Mouse (Mus musculus) hindbrain, embryonic 10.5 days (tissue): ENCODE results near the gene Morn3. TPM values are rescaled to one million over a fixed set of nuclear protein-coding genes. Genes with fewer than 3 reads are reported as not detected.

Experiments used
- DNase-seq: peaks from one replicate; pipeline ENCODE4 v3.0.0-alpha.2; 2017; ENCODE audit warnings: low spot score
- H3K27ac ChIP-seq: fragments of 300-500 bp; sonication (generic); 2 replicates; pipeline ENCODE4 v1.5.1; 2016; ENCODE audit warnings: mild to moderate bottlenecking, moderate library complexity
- H3K27me3 ChIP-seq: fragments of 300-500 bp; sonication (generic); 2 replicates; pipeline ENCODE4 v1.6.1; 2016; ENCODE audit warnings: mild to moderate bottlenecking; ENCODE audit not compliant: poor library complexity, insufficient read depth, severe bottlenecking
- H3K36me3 ChIP-seq: fragments of 300-500 bp; sonication (generic); 2 replicates; pipeline ENCODE4 v1.6.1; 2016; ENCODE audit warnings: mild to moderate bottlenecking, moderate library complexity
- H3K4me1 ChIP-seq: fragments of 300-500 bp; sonication (generic); replicated peaks from 2 replicates; pipeline ENCODE4 v1.6.1; 2016; ENCODE audit warnings: mild to moderate bottlenecking
- H3K4me3 ChIP-seq: fragments of 300-500 bp; sonication (generic); 2 replicates; pipeline ENCODE4 v1.5.1; 2016; ENCODE audit warnings: mild to moderate bottlenecking, moderate library complexity
- H3K9me3 ChIP-seq: fragments of 300-500 bp; sonication (generic); 2 replicates; pipeline ENCODE4 v1.6.1; 2016; ENCODE audit warnings: mild to moderate bottlenecking, moderate library complexity
- WGBS: fragments of 180-500 bp; shearing (Covaris S2); methylation state at CpG from one replicate; pipeline ENCODE4 v1.1.7; 2016; 5-methylcytosine and 5-hydroxymethylcytosine counted together
- polyA plus RNA-seq: library from polyadenylated mRNA; unstranded; fragments of >200 nt; fragmentation: Nextera tagmentation; extraction: Ambion mirVana; gene quantifications from 2 replicates; pipeline ENCODE4 v1.2.1, GENCODE M21; 2016

Gene Morn3
- 0.50 and 2.4 TPM in 2 replicates for polyA plus RNA-seq

DNA sequence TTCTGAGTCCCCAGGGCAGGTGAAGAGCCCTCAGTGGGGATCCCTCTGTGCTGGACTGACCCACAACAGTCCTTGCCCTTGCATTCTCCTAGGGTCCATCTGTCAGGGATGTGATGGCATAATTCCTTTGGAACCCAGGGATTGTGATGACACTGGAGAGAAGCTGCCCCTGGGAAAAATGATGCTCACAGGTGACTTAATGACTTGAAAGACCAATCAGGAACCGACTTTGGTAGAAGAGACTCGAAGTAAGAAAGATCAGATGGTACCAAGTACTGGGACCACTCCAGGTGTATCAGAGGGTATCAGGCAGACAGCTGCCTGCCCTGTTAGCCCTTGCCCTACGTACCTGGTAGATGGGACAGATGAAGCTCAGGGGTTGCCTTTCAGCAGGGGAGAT is at the start of gene Morn3:
Gene Morn3 (minus strand): TSS at position 101 of the 400 bp plus-strand sequence.
- H3K4me3 ChIP-seq: no peak within 1 kb of the TSS
- DNase-seq: no peak
- peaks cover 16% of the 10 kb centered on the region for H3K4me1 ChIP-seq
- no peaks in the 10 kb centered on the region for H3K27me3 ChIP-seq
- H3K9me3 ChIP-seq: 0 out of 2 replicates have a peak, but pooled peaks cover 3% of the 10 kb centered on the region
- WGBS: 84% methylated on average over 3 of the region's 3 CpGs
- no peaks in the 10 kb centered on the region for H3K36me3 ChIP-seq
- peak within 1 kb of the TSS; percentile 54; the same call in 1 of the 2 replicates for H3K27ac ChIP-seq

- Histone ChIP-seq H3K9me3 (no peaks in the 10 kb centered on the region), H3K4me1 (0 out of 2 replicates have a peak, but pooled peaks cover 10% of the 10 kb centered on the region), H3K27ac (no peak overlapping the region), H3K4me3 (no peak overlapping the region), H3K27me3 (no peaks in the 10 kb centered on the region), H3K36me3 (peaks cover 6% of the 10 kb centered on the region; the same call in 1 of the 2 replicates)
- 89% methylated on average over 8 of the region's 8 CpGs for WGBS
- DNase-seq: no peak
These were observed 49.5 kb upstream of the Morn3 start for GRCm38 (mm10) chr5:123096299-123096698.

DNA sequence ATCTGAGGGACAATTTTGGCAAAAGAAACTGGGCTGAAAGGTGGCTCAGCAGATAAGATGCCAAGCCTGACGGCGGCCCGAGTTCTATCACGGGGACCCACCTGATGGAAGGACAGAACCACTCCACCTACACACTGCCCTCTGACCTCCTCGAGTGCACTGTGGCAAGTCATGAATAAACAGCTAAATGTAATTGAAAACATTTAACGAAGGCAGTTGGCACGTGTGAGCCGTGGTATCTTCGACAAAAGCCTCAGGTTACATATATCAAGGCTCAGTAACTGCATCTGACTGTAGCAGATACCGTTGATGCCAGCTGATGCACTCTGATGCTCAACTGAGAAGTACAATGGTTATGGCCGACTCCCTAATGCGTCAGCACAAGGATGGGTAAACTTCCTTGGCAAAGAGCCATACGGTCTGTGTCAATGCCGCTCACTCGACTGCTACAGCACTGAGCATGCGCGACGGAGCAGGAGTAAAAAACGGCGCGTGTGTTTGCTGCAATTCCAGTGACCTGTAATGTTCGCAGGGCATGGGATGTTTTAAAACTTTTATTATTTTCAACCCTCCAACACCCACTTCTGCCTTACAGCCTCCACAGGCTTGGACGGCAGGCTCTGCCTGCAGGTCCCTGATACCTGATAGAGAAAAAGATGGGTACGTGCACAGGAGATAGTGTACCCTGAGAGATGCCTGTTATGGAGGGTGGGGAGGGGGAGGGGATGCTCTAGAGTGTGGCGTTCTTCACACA is 47.6 kb upstream of the Morn3 start:
- Histone ChIP-seq H3K4me1 (0 out of 2 replicates have a peak, but pooled peaks cover 10% of the 10 kb centered on the region), H3K27me3 (no peaks in the 10 kb centered on the region), H3K27ac (0 out of 2 replicates have a peak overlapping the region, but pooled peaks have one; percentile 16), H3K9me3 (0 out of 2 replicates have a peak, but pooled peaks cover 2% of the 10 kb centered on the region), H3K4me3 (no peak overlapping the region), H3K36me3 (0 out of 2 replicates have a peak, but pooled peaks cover 3% of the 10 kb centered on the region)
- DNase-seq: no peak
- WGBS: 90% methylated on average over 25 of the region's 25 CpGs

- no peak overlapping the region for H3K4me3 ChIP-seq
- DNase-seq: no peak
- H3K27me3 ChIP-seq: no peaks in the 10 kb centered on the region
- WGBS: 83% methylated on average over 14 of the region's 14 CpGs
- H3K27ac ChIP-seq: 0 out of 2 replicates have a peak overlapping the region, but pooled peaks have one; percentile 16
- H3K36me3 ChIP-seq: 0 out of 2 replicates have a peak, but pooled peaks cover 5% of the 10 kb centered on the region
- 0 out of 2 replicates have a peak, but pooled peaks cover 3% of the 10 kb centered on the region for H3K9me3 ChIP-seq
- H3K4me1 ChIP-seq: 0 out of 2 replicates have a peak, but pooled peaks cover 10% of the 10 kb centered on the region
These were observed 46.3 kb upstream of the Morn3 start for GRCm38 (mm10) chr5:123093077-123093633.

- Histone ChIP-seq H3K9me3 (0 out of 2 replicates have a peak, but pooled peaks cover 3% of the 10 kb centered on the region), H3K4me3 (no peak overlapping the region), H3K27me3 (no peaks in the 10 kb centered on the region), H3K4me1 (0 out of 2 replicates have a peak, but pooled peaks cover 10% of the 10 kb centered on the region), H3K27ac (no peak overlapping the region), H3K36me3 (0 out of 2 replicates have a peak, but pooled peaks cover 5% of the 10 kb centered on the region)
- DNase-seq: no peak
- WGBS: 87% methylated on average over 10 of the region's 10 CpGs
These were observed 43.9 kb upstream of the Morn3 start for GRCm38 (mm10) chr5:123090560-123091306.

DNA sequence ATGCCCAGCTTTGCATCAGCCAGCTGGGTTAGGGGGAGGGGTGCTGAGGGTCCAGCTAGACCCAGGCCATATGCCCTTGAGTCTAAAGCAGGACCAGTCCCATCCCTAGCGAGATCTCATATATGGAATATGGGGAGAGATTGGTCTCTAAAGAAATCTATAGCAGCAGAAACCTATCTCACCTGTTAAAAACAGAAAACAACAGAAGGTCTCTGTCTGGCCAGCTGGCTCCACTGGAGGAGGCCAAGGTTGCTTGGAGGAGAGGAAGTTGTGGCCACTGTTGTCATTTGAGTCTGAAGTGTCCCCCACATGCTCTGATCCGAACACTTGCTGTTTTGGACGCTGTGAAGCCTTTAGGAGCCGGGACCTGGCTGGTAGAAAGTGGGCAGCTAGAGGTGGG is 42.0 kb upstream of the Morn3 start:
- 0 out of 2 replicates have a peak, but pooled peaks cover 3% of the 10 kb centered on the region for H3K9me3 ChIP-seq
- no peak for DNase-seq
- H3K4me1 ChIP-seq: 0 out of 2 replicates have a peak, but pooled peaks cover 4% of the 10 kb centered on the region
- WGBS: 91% methylated on average over 4 of the region's 4 CpGs
- H3K4me3 ChIP-seq: no peak overlapping the region
- 0 out of 2 replicates have a peak, but pooled peaks cover 5% of the 10 kb centered on the region for H3K36me3 ChIP-seq
- H3K27ac ChIP-seq: no peak overlapping the region
- H3K27me3 ChIP-seq: no peaks in the 10 kb centered on the region

- Histone ChIP-seq H3K27me3 (no peaks in the 10 kb centered on the region), H3K36me3 (0 out of 2 replicates have a peak, but pooled peaks cover 5% of the 10 kb centered on the region), H3K9me3 (0 out of 2 replicates have a peak, but pooled peaks cover 3% of the 10 kb centered on the region), H3K4me1 (no peaks in the 10 kb centered on the region), H3K4me3 (no peak overlapping the region), H3K27ac (no peak overlapping the region)
- WGBS: 95% methylated on average over 2 of the region's 2 CpGs
- no peak for DNase-seq
These were observed 39.7 kb upstream of the Morn3 start for GRCm38 (mm10) chr5:123086501-123086900.

DNA sequence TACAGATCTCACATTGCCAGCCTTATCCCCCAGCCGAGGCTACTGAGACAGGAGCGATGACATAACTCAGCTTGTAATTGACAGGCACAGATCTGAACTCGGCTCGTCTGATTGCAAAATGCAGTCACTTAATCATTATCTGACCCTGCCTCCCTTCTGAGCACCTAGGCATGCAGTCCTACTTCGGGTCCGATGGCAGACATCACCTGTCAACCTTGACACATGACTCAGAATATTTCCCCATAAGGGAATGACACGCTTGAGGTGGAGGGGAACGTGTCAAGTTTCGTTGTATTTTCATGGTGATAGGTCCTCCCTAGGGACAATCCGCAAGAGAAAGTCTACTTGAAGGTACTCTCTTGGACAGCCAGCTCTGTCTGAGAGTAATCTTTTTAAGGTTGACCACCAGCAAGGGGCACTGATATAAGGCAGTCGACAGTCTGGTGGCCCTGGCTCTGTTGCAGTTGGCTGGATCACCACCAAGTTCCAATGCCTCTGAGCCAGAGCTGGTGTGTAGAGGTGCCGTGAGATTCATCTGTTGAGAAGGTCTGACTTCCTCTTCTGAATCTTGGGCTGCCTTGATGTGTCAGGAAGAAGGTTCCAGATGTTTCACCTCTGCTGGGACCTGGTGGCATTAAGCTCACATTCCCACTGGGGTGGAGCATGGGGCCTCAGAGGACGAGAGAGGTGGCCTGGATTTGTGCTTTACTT is 36.7 kb upstream of the Morn3 start:
- peaks cover 3% of the 10 kb centered on the region; the same call in 1 of the 2 replicates for H3K9me3 ChIP-seq
- no peaks in the 10 kb centered on the region for H3K4me1 ChIP-seq
- H3K36me3 ChIP-seq: peaks cover 2% of the 10 kb centered on the region; the same call in 1 of the 2 replicates
- H3K27ac ChIP-seq: no peak overlapping the region
- no peak for DNase-seq
- no peaks in the 10 kb centered on the region for H3K27me3 ChIP-seq
- 81% methylated on average over 13 of the region's 13 CpGs for WGBS
- H3K4me3 ChIP-seq: no peak overlapping the region

GRCm38 (mm10) chr5:123080510-123080909 is 33.7 kb upstream of the Morn3 start:
- Histone ChIP-seq H3K27ac (no peak overlapping the region), H3K4me3 (no peak overlapping the region), H3K4me1 (peaks cover 24% of the 10 kb centered on the region), H3K36me3 (peaks cover 2% of the 10 kb centered on the region; the same call in 1 of the 2 replicates), H3K9me3 (peaks cover 3% of the 10 kb centered on the region; the same call in 1 of the 2 replicates), H3K27me3 (no peaks in the 10 kb centered on the region)
- 92% methylated on average over 13 of the region's 13 CpGs for WGBS
- DNase-seq: no peak

- Histone ChIP-seq H3K4me3 (no peak overlapping the region), H3K27ac (no peak overlapping the region), H3K27me3 (no peaks in the 10 kb centered on the region), H3K9me3 (peaks cover 3% of the 10 kb centered on the region; the same call in 1 of the 2 replicates), H3K36me3 (peaks cover 2% of the 10 kb centered on the region; the same call in 1 of the 2 replicates), H3K4me1 (peaks cover 29% of the 10 kb centered on the region)
- WGBS: 82% methylated on average over 8 of the region's 8 CpGs
- no peak for DNase-seq
These were observed 33.2 kb upstream of the Morn3 start for GRCm38 (mm10) chr5:123080041-123080440.

- peaks cover 2% of the 10 kb centered on the region; the same call in 1 of the 2 replicates for H3K36me3 ChIP-seq
- WGBS: 85% methylated on average over 1 of the region's 1 CpGs
- no peak for DNase-seq
These were observed 32.8 kb upstream of the Morn3 start for GRCm38 (mm10) chr5:123079568-123079967.

More at GRCm38 (mm10) chr5:123079568-123079967, 32.8 kb upstream of the Morn3 start:
- Histone ChIP-seq H3K27me3 (no peaks in the 10 kb centered on the region), H3K4me3 (no peak overlapping the region), H3K4me1 (peaks cover 30% of the 10 kb centered on the region), H3K27ac (no peak overlapping the region), H3K9me3 (peaks cover 3% of the 10 kb centered on the region; the same call in 1 of the 2 replicates)
